Mouse (Mus musculus): Measurements from ENCODE around the gene Tuba3b.

Tuba3b gene

GRCm38 (mm10) chr6:145667654-145668053, 52.1 kb downstream of the Tuba3b start:
- no peak for DNase-seq (ENCODE audit: low spot score)

GRCm38 (mm10) chr6:145669596-145670071, 54.1 kb downstream of the Tuba3b start:
- DNase-seq (ENCODE audit: low spot score): no peak

Data from urinary bladder, postnatal 25 days (tissue).